Mouse (Mus musculus): ENCODE measurements around the gene Barx1. TPM values are rescaled to one million over a fixed set of nuclear protein-coding genes. Genes with fewer than 3 reads are reported as not detected.

The Barx1 gene
- polyA plus RNA-seq, 1 experiment: not detected

DNA sequence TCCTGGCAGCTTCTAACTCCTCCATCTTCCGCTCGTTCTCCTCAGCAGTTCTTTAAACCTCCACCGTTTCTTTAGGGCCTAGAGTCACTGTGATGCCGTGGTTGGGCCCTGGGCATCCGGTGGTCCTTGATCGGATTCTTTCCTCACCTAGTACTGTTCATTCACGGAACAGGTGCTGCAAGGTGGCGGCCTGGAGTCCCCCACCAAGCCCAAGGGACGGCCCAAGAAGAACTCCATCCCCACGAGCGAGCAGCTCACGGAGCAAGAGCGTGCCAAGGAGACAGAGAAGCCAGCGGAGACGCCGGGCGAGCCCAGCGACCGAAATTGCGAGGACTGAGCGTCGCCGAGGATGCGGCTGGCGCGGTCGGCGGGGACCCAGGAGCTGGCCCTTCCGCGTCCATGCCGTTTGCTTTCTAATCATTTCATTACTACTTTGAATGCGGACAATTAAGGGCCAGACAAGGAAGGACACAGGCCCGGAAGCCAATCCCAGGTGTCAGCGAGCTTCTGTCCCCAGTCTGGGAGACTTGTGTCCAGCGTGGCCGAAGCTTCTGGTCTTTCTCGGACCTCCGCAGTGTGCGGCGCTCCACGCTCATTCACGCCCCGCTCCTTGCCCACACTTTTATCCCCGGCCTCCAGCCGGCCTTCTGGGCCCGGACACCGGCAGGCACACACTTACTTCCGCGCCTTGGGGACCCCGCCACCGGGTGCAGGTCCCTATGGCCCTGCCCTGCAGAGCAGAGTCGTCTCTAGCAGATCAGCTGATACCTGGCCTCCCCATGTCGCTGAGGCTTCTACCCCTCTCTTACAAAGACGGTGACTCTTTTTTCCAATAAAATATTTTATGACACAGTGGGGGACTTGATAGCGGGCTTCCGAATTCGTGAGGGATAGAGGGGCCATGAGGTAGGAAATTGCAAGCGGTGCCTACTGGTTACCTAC is 3.1 kb downstream of the Barx1 start:
- H3K36me3 ChIP-seq (ENCODE audit: control insufficient read depth): no peaks in the 10 kb centered on the region
- TF ChIP-seq TAL1 (IDR thresholded peaks at IDR 0.05; ENCODE audit: low read length) (no peak), GATA1 (IDR thresholded peaks at IDR 0.05; ENCODE audit: low read length) (no peak)
- H3K9me3 ChIP-seq (ENCODE audit: control insufficient read depth, low read length): peaks cover 6% of the 10 kb centered on the region; the same call in 1 of the 2 replicates
- H3K4me1 ChIP-seq (ENCODE audit: control insufficient read depth): no peaks in the 10 kb centered on the region
- H3K27me3 ChIP-seq (ENCODE audit: control insufficient read depth): peaks cover 100% of the 10 kb centered on the region
- no peak overlapping the region for H3K4me3 ChIP-seq (replicated peaks)

DNA sequence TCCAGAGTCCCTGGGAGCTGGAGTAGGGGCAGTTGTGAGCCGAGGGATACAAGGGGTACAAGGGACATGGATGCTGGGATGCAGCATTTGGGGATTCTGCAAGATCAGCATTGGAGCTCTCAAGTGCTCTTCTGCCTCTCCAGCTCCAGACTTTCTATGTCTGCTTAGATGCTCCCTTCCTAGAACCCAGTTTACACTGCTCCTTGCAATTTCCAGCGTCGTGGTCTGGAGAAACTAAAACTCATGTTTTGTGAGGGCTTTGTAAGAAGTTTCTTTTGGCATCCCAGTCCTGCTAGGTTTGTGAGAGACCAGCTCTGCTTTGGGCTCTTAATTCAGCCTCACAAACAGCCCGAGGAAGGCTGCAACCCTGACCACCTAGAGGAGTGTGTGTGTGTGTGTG is 4.7 kb downstream of the Barx1 start:
- H3K27me3 ChIP-seq (ENCODE audit: control insufficient read depth): peaks cover 96% of the 10 kb centered on the region

DNA sequence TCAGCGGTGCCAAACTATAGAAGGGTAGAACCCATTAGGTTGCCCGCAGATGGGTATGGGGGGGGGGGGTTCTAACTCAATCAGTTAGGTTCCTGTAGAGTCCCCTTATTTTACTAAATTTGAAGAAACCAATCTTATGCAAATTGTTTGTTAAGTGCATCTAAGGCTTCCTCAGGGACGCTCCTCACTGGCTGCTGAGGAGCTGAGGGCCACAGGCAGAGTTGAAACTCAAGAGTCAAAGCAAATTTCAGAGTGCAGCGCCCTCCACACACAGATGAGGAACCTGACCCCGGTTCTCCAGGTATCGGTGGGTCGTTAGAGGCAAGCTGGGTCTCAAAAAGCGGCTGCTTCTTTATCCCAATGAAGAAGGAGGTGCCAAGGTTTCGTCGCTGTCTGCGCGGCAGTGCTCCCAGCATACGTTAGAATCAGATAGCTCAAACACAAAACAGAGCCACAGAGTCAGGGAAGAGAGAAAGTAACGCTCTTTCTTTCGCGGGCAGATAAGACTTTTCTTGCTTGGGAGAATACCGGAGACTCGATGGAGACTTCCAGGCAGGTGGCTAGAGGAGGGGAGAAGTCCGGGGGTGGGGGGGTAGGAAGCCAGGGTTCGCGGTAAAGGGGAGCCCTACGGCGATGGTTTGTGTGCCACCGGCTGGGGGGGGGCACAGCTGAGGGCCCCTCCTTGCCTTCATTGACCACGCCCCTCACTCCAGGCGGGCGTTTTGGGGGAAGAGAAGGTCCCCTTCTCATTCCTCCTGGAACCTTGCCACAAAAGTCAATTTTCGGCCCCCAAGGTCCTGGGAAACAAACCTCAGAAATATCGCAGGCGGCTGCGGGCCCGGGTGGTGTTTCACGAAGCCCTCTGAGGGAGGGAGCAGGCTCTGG is 5.5 kb downstream of the Barx1 start:
- Histone ChIP-seq H3K36me3 (ENCODE audit: control insufficient read depth) (no peaks in the 10 kb centered on the region), H3K4me3 (replicated peaks) (no peak overlapping the region), H3K4me1 (ENCODE audit: control insufficient read depth) (no peaks in the 10 kb centered on the region), H3K27me3 (ENCODE audit: control insufficient read depth) (peaks cover 96% of the 10 kb centered on the region), H3K9me3 (ENCODE audit: control insufficient read depth, low read length) (peaks cover 4% of the 10 kb centered on the region; the same call in 1 of the 2 replicates)
- no peak for TF ChIP-seq GATA1 (IDR thresholded peaks at IDR 0.05; ENCODE audit: low read length)
- TF ChIP-seq TAL1 (IDR thresholded peaks at IDR 0.05; ENCODE audit: low read length): no peak

More for the DNA sequence above, 4.7 kb downstream of the Barx1 start:
- H3K4me3 ChIP-seq (replicated peaks): no peak overlapping the region
- H3K9me3 ChIP-seq (ENCODE audit: control insufficient read depth, low read length): peaks cover 4% of the 10 kb centered on the region; the same call in 1 of the 2 replicates
- no peaks in the 10 kb centered on the region for H3K4me1 ChIP-seq (ENCODE audit: control insufficient read depth)
- H3K36me3 ChIP-seq (ENCODE audit: control insufficient read depth): no peaks in the 10 kb centered on the region
- TF ChIP-seq GATA1 (IDR thresholded peaks at IDR 0.05; ENCODE audit: low read length) (no peak), TAL1 (IDR thresholded peaks at IDR 0.05; ENCODE audit: low read length) (no peak)

DNA sequence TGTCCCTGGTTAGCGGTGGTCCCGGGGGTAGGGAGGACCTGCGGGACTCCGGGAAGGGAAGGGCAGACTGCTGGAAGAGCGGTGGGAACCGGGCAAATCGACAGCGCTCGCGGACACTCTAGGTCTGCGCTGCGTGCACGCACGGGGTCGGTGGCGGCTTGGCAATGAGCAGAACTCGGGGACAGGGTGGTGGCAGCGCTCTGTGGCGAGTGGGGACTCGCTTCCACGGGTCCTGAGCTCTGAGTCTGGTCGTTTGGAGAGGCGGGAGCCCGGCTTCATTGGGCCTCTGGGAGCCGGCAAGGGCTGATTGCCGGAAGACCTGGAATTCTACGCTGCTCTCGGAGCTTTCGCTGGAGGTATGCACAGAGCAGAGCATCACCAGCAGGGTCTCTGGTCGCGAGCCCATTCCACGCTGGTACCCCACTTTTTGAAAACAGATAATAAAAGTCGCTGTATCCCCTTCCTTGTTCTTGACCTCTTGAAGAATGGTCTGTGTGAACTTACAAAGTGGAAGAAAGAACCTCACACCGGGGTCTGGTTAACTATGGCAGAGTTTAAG is 6.3 kb downstream of the Barx1 start:
- H3K4me1 ChIP-seq (ENCODE audit: control insufficient read depth): no peaks in the 10 kb centered on the region
- peaks cover 4% of the 10 kb centered on the region; the same call in 1 of the 2 replicates for H3K9me3 ChIP-seq (ENCODE audit: control insufficient read depth, low read length)
- H3K36me3 ChIP-seq (ENCODE audit: control insufficient read depth): no peaks in the 10 kb centered on the region
- TF ChIP-seq TAL1 (IDR thresholded peaks at IDR 0.05; ENCODE audit: low read length): no peak
- TF ChIP-seq GATA1 (IDR thresholded peaks at IDR 0.05; ENCODE audit: low read length): no peak
- H3K27me3 ChIP-seq (ENCODE audit: control insufficient read depth): peaks cover 96% of the 10 kb centered on the region
- no peak overlapping the region for H3K4me3 ChIP-seq (replicated peaks)

DNA sequence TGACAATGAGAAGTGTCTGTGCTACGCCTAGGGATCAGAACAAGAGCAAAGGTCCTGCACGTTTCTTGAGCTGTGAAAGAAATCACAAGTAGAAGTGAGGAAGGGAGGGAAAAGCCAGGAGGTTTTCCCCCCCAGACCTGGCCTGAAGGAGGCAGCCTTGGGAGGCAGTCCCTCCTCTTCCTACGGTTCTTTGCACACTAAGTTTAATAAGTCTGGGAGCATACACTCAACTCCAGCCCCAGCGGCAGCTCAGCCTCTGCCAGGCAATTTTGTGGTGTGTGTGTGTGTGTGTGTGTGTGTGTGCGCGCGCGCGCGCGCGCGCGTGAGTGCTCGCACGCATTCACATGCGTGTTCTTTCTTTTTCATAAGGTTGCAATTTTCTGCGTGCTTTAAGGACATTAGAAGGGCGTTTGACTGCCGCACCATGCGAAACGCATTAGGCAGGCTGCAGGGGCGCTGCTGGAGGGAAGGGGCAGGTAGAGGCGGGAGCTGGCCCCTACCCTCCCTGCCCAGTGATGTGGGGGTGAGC is 9.6 kb downstream of the Barx1 start:
- H3K27me3 ChIP-seq (ENCODE audit: control insufficient read depth): peaks cover 68% of the 10 kb centered on the region
- H3K4me1 ChIP-seq (ENCODE audit: control insufficient read depth): no peaks in the 10 kb centered on the region
- no peak for TF ChIP-seq GATA1 (IDR thresholded peaks at IDR 0.05; ENCODE audit: low read length)
- TF ChIP-seq TAL1 (IDR thresholded peaks at IDR 0.05; ENCODE audit: low read length): no peak
- H3K9me3 ChIP-seq (ENCODE audit: control insufficient read depth, low read length): peaks cover 4% of the 10 kb centered on the region; the same call in 1 of the 2 replicates
- no peaks in the 10 kb centered on the region for H3K36me3 ChIP-seq (ENCODE audit: control insufficient read depth)
- H3K4me3 ChIP-seq (replicated peaks): no peak overlapping the region

DNA sequence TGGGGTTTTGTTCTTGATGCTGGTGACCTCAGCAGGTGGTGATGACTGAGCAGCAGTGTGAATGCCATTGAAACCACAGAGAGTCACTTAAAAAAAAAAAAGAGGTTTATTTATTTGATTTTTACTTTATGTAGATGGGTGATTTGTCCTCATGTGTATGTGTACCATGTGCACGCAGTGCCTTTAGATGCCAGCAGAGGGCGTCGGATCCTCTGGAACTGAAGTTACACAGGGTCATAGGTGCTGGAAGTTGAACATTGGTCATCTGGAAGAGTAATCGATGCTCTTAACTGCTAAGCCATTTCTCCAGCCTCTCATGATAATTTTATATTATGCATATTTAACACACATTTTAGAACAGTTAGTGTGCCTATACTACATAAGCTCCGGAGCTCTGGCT is 11.8 kb downstream of the Barx1 start:
- Histone ChIP-seq H3K27me3 (ENCODE audit: control insufficient read depth) (peaks cover 49% of the 10 kb centered on the region), H3K4me3 (replicated peaks) (no peak overlapping the region), H3K36me3 (ENCODE audit: control insufficient read depth) (no peaks in the 10 kb centered on the region), H3K9me3 (ENCODE audit: control insufficient read depth, low read length) (peaks cover 2% of the 10 kb centered on the region; the same call in 1 of the 2 replicates), H3K4me1 (ENCODE audit: control insufficient read depth) (no peaks in the 10 kb centered on the region)
- TF ChIP-seq TAL1 (IDR thresholded peaks at IDR 0.05; ENCODE audit: low read length): no peak

DNA sequence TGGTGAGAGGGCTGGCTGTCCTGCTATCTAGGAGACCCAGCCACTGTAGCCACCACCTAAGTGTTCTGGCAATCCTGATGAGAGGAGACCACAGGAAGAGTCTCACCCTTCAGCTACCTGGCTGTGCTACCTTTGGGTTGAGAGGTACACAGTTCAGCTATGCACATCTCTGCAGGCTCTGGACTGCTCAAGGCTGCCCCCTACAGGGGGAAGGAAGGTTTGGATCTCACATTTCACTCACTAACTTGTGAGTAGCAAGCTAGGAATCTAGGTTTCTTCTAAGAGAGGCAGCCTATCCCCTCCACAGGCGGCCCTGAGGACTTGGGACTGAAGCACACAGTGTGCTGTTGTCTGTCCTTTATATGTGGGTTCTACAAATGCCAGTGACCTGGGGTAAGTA is 16.6 kb downstream of the Barx1 start:
- H3K36me3 ChIP-seq (ENCODE audit: control insufficient read depth): no peaks in the 10 kb centered on the region
- TF ChIP-seq GATA1 (IDR thresholded peaks at IDR 0.05; ENCODE audit: low read length) (no peak), TAL1 (IDR thresholded peaks at IDR 0.05; ENCODE audit: low read length) (no peak)
- no peaks in the 10 kb centered on the region for H3K4me1 ChIP-seq (ENCODE audit: control insufficient read depth)
- H3K9me3 ChIP-seq (ENCODE audit: control insufficient read depth, low read length): peaks cover 2% of the 10 kb centered on the region; the same call in 1 of the 2 replicates
- H3K27me3 ChIP-seq (ENCODE audit: control insufficient read depth): peaks cover 7% of the 10 kb centered on the region
- no peak overlapping the region for H3K4me3 ChIP-seq (replicated peaks)

DNA sequence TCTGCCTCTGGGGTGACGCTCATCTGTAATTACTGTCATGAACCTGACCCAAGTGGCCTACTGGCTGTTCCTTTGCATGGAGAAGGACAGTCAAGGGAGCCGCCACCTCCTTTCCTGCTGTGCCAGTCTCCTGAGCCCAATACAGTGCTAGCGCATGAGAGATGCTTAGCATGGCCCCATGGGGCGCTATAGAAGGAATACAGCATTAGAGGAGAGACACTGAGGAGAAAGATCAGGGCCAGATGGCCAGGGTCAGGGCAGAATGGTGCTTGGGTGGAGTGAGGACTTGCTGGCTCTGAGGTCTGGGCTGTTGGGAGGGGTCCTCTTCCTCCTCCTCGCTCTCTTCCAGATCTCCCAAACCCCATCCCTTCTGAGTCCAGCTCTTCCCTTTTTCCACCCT is 23.9 kb downstream of the Barx1 start:
- Histone ChIP-seq H3K4me1 (ENCODE audit: control insufficient read depth) (no peaks in the 10 kb centered on the region), H3K9me3 (ENCODE audit: control insufficient read depth, low read length) (peaks cover 7% of the 10 kb centered on the region), H3K36me3 (ENCODE audit: control insufficient read depth) (no peaks in the 10 kb centered on the region), H3K4me3 (replicated peaks) (no peak overlapping the region), H3K27me3 (ENCODE audit: control insufficient read depth) (no peaks in the 10 kb centered on the region)
- TF ChIP-seq TAL1 (IDR thresholded peaks at IDR 0.05; ENCODE audit: low read length): no peak
